Mouse (Mus musculus) liver, adult (tissue): ENCODE data around the gene Bicd2.

Experiments used
- GATA4 ChIP-seq: IDR thresholded peaks from 2 replicates; pipeline ENCODE4 v1.6.1; 2014; ENCODE audit warnings: mild to moderate bottlenecking, low read length; ENCODE audit not compliant: insufficient replicate concordance

Gene Bicd2

GRCm38 (mm10) chr13:49320514-49320913 is 20.9 kb upstream of the Bicd2 start:
- no peak for TF ChIP-seq GATA4

GRCm38 (mm10) chr13:49321452-49321851 is 19.9 kb upstream of the Bicd2 start:
- TF ChIP-seq GATA4 = no peak

GRCm38 (mm10) chr13:49322169-49322568 is 19.2 kb upstream of the Bicd2 start:
- TF ChIP-seq GATA4 = no peak

- TF ChIP-seq GATA4 = no peak
Measured at GRCm38 (mm10) chr13:49322739-49323138, 18.6 kb upstream of the Bicd2 start.

- TF ChIP-seq GATA4 = no peak
Measured at GRCm38 (mm10) chr13:49324871-49325270, 16.5 kb upstream of the Bicd2 start.

GRCm38 (mm10) chr13:49326246-49327206 is 14.9 kb upstream of the Bicd2 start:
- no peak for TF ChIP-seq GATA4

GRCm38 (mm10) chr13:49328101-49328500 is 13.3 kb upstream of the Bicd2 start:
- TF ChIP-seq GATA4 = no peak

- TF ChIP-seq GATA4 = no peak
Measured at GRCm38 (mm10) chr13:49333250-49333649, 8.1 kb upstream of the Bicd2 start.

GRCm38 (mm10) chr13:49335077-49335982 is 6.1 kb upstream of the Bicd2 start:
- no peak for TF ChIP-seq GATA4

GRCm38 (mm10) chr13:49338893-49339546 is 2.4 kb upstream of the Bicd2 start:
- TF ChIP-seq GATA4 = no peak

GRCm38 (mm10) chr13:49341831-49342722 is 692 bp downstream of the Bicd2 start:
- no peak for TF ChIP-seq GATA4

- TF ChIP-seq GATA4 = no peak
Measured at GRCm38 (mm10) chr13:49342723-49343100, 1.3 kb downstream of the Bicd2 start.

- no peak for TF ChIP-seq GATA4
Measured at GRCm38 (mm10) chr13:49344567-49344966, 3.2 kb downstream of the Bicd2 start.

GRCm38 (mm10) chr13:49345476-49345875 is 4.1 kb downstream of the Bicd2 start:
- no peak for TF ChIP-seq GATA4
